In the genomic region with DNA sequence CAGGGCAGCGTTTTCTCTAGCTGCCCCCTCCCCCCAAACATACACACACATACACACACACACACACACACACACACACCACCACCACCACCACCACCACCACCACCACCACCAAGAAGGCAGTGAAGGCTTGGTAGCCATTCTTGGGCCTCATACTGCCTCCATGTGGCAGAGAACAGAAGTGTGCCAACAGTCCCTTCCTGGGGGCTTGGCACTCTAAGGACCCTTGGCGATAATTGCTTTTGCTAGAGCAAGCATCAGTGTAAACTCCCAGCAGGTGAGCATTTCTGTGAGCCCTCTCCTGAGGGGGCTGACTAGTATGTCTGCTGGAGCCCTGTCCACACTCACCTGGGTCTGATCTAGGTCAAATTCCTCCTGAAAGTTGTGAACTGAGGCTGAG, we compare ENCODE assay signal across 13 mouse cellular contexts. TPM values are rescaled to one million over a fixed set of nuclear protein-coding genes. Genes with fewer than 3 reads are reported as not detected.
A peak's percentile ranks its signal among the peaks of the same experiment; 100 is the strongest.
DNase-seq lines count a peak whose midpoint lies in the region; TF ChIP-seq lines count a peak whose summit lies in the region.
"Had no signal": no experiment of that assay in that cellular context is flagged by ENCODE, and none has a peak within 500 bp of the region (broad histone marks: within the 10 kb centered on the region; RNA-seq: fewer than 3 reads in every experiment).

No protein-coding gene starts in this region.

- no peak for TF ChIP-seq POLR2A in brain, embryonic 14.5 days (IDR thresholded peaks at IDR 0.05; ENCODE audit: borderline replicate concordance, extremely low read depth, insufficient read depth, insufficient read length, poor library complexity, severe bottlenecking)

- no peak overlapping the region for H3K4me3 ChIP-seq in layer of hippocampus, adult 2 months
- H3K4me3 ChIP-seq: heart, embryonic 10.5 days; hindbrain, embryonic 15.5 days; midbrain, embryonic 10.5 days had no signal

- TF ChIP-seq CTCF in layer of hippocampus, adult 2 months (conservative IDR thresholded peaks at IDR 0.05) = peak; percentile 50
- peak; percentile 50; the same call in 1 of the 2 replicates for TF ChIP-seq CTCF in brain, embryonic 14.5 days (IDR thresholded peaks at IDR 0.05; ENCODE audit: borderline replicate concordance, extremely low read depth, insufficient read depth, insufficient read length)

- peak; percentile 33 to 44 for DNase-seq in cerebellum, postnatal 14 days
- no peak for DNase-seq in cerebellum, postnatal 25 days
- no peak for DNase-seq in layer of hippocampus, adult 2 months (ENCODE audit: low spot score in 2 of 2)
- no peak for DNase-seq in layer of hippocampus, postnatal 10 days (ENCODE audit: low spot score in 2 of 2)
- peak; percentile 39 for DNase-seq in 416B (ENCODE audit: low read depth)
- DNase-seq in brain, embryonic 14.5 days (ENCODE audit: low read depth) = no peak
- no peak for DNase-seq in gastrocnemius, postnatal 25 days
- DNase-seq in yolk sac, embryonic 10.5 days (ENCODE audit: low spot score) = no peak
- DNase-seq: cerebellum, adult 8-10 months; thymus, postnatal 36 days had no signal

- no peak overlapping the region for H3K27ac ChIP-seq in layer of hippocampus, adult 2 months
- H3K27ac ChIP-seq: heart, embryonic 10.5 days; hindbrain, embryonic 15.5 days; midbrain, embryonic 10.5 days had no signal

RNA-seq across cellular contexts. Expression of a gene that starts 1.8 kb away (rescaled TPM):
- total RNA-seq in layer of hippocampus, adult 2 months (2021) = 10 to 100 TPM in 1 of 2 experiments, 1 to 10 TPM in 1; 5.4 to 10.7 TPM
- 1 to 10 TPM; 6.9 to 7.5 TPM for total RNA-seq in layer of hippocampus, postnatal 10 days (2021)
- polyA plus RNA-seq in brain, embryonic 14.5 days (2012; rRNA removed) = 27.1 and 34.3 TPM in 2 replicates
- 1 to 10 TPM; 1.0 to 1.5 TPM for total RNA-seq in gastrocnemius, postnatal 25 days (2021)

RNA-seq across cellular contexts. Expression of a gene that starts 14.7 kb away (rescaled TPM):
- total RNA-seq in layer of hippocampus, adult 2 months (2021) = 10 to 100 TPM; 30.7 to 35.5 TPM
- 10 to 100 TPM; 19.2 to 21.1 TPM for total RNA-seq in layer of hippocampus, postnatal 10 days (2021)
- 28.7 and 29.6 TPM in 2 replicates for polyA plus RNA-seq in brain, embryonic 14.5 days (2012; rRNA removed)
- 100 to 1,000 TPM; 134 to 161 TPM for total RNA-seq in gastrocnemius, postnatal 25 days (2021)

RNA-seq across cellular contexts. Expression of a gene that starts 26.8 kb away (rescaled TPM):
- 100 to 1,000 TPM; 127 to 134 TPM for total RNA-seq in layer of hippocampus, adult 2 months (2021)
- 100 to 1,000 TPM; 166 TPM for total RNA-seq in layer of hippocampus, postnatal 10 days (2021)
- polyA plus RNA-seq in brain, embryonic 14.5 days (2012; rRNA removed) = 395 and 451 TPM in 2 replicates
- total RNA-seq in gastrocnemius, postnatal 25 days (2021) = 10 to 100 TPM; 47.3 to 50.6 TPM

RNA-seq across cellular contexts. Expression of a gene that starts 29.0 kb away (rescaled TPM):
- total RNA-seq in layer of hippocampus, adult 2 months (2021) = 10 to 100 TPM; 34.0 to 39.4 TPM
- total RNA-seq in layer of hippocampus, postnatal 10 days (2021) = 10 to 100 TPM; 30.0 to 33.3 TPM
- 89.5 and 99.5 TPM in 2 replicates for polyA plus RNA-seq in brain, embryonic 14.5 days (2012; rRNA removed)
- total RNA-seq in gastrocnemius, postnatal 25 days (2021) = 10 to 100 TPM in 1 of 2 experiments, 1 to 10 TPM in 1; 9.4 to 10.2 TPM

RNA-seq across cellular contexts. Expression of a gene that starts 29.0 kb away (rescaled TPM):
- 10 to 100 TPM; 58.2 to 62.7 TPM for total RNA-seq in layer of hippocampus, adult 2 months (2021)
- total RNA-seq in layer of hippocampus, postnatal 10 days (2021) = 10 to 100 TPM; 64.7 to 67.9 TPM
- polyA plus RNA-seq in brain, embryonic 14.5 days (2012; rRNA removed) = 49.6 and 52.2 TPM in 2 replicates
- total RNA-seq in gastrocnemius, postnatal 25 days (2021) = 10 to 100 TPM; 50.8 to 55.0 TPM

Comparison
In these comparisons a context has a peak if more than half of its experiments do, and no peak if none do; other contexts are left out.
1. DNase-seq: peak in cerebellum, postnatal 14 days (2 of 2) and 416B (single experiment); none in cerebellum, postnatal 25 days (0 of 2), layer of hippocampus, adult 2 months (0 of 2), layer of hippocampus, postnatal 10 days (0 of 2), brain, embryonic 14.5 days (single experiment), gastrocnemius, postnatal 25 days (single experiment) and yolk sac, embryonic 10.5 days (single experiment).